Mouse (Mus musculus) urinary bladder, adult 2 months (tissue): ENCODE data around the gene Irf5. TPM values are rescaled to one million over a fixed set of nuclear protein-coding genes. Genes with fewer than 3 reads are reported as not detected.
"Not testable (repeated sequence)": the region's sequence is repeated elsewhere in the genome, so short reads cannot be mapped to it uniquely, and the experiment has no call there.

Experiments
- DNase-seq: peaks from one replicate; pipeline ENCODE4 v3.0.0; 2022; ENCODE audit warnings: low spot score
- polyA plus RNA-seq: library from polyadenylated mRNA; depleted of rRNA; stranded (reverse); fragments of >200 nt; gene quantifications from 2 replicates; pipeline ENCODE4 v1.2.3, GENCODE M21; 2012

Irf5 gene
- polyA plus RNA-seq, 1 experiment = 21.3 TPM

- DNase-seq = no peak
These were observed 1.1 kb downstream of the Irf5 start for GRCm38 (mm10) chr6:29527361-29528164.

- no peak for DNase-seq
These were observed 1.7 kb downstream of the Irf5 start for GRCm38 (mm10) chr6:29528165-29528505.

GRCm38 (mm10) chr6:29528561-29529443 is 2.4 kb downstream of the Irf5 start:
- DNase-seq = no peak

- no peak for DNase-seq
These were observed 3.0 kb downstream of the Irf5 start for GRCm38 (mm10) chr6:29529444-29529820.

GRCm38 (mm10) chr6:29530050-29530449 is 3.6 kb downstream of the Irf5 start:
- no peak for DNase-seq

GRCm38 (mm10) chr6:29535316-29535715 is 8.9 kb downstream of the Irf5 start:
- no peak for DNase-seq

- DNase-seq = no peak
These were observed 10.3 kb downstream of the Irf5 start for GRCm38 (mm10) chr6:29536651-29537193.

- DNase-seq = no peak
These were observed 10.8 kb downstream of the Irf5 start for GRCm38 (mm10) chr6:29537221-29537620.

- no peak for DNase-seq
These were observed 13.1 kb downstream of the Irf5 start for GRCm38 (mm10) chr6:29539502-29539901.

- DNase-seq = no peak
These were observed 13.8 kb downstream of the Irf5 start for GRCm38 (mm10) chr6:29540223-29540622.

GRCm38 (mm10) chr6:29540956-29541355 is 14.5 kb downstream of the Irf5 start:
- no peak for DNase-seq

GRCm38 (mm10) chr6:29545611-29546010 is 19.2 kb downstream of the Irf5 start:
- no peak for DNase-seq

- no peak for DNase-seq
These were observed 21.2 kb downstream of the Irf5 start for GRCm38 (mm10) chr6:29547582-29547981.

GRCm38 (mm10) chr6:29548086-29548485 is 21.7 kb downstream of the Irf5 start:
- no peak for DNase-seq

- DNase-seq = no peak
These were observed 26.1 kb downstream of the Irf5 start for GRCm38 (mm10) chr6:29552526-29552925.

GRCm38 (mm10) chr6:29557112-29557511 is 30.7 kb downstream of the Irf5 start:
- no peak for DNase-seq

- not testable (repeated sequence) for DNase-seq
These were observed 50.0 kb downstream of the Irf5 start for GRCm38 (mm10) chr6:29576388-29576787.

GRCm38 (mm10) chr6:29580770-29581169 is 54.3 kb downstream of the Irf5 start:
- DNase-seq = no peak

GRCm38 (mm10) chr6:29581202-29581601 is 54.8 kb downstream of the Irf5 start:
- no peak for DNase-seq
